Mouse (Mus musculus): ENCODE results near the gene Mrps15.

DNA sequence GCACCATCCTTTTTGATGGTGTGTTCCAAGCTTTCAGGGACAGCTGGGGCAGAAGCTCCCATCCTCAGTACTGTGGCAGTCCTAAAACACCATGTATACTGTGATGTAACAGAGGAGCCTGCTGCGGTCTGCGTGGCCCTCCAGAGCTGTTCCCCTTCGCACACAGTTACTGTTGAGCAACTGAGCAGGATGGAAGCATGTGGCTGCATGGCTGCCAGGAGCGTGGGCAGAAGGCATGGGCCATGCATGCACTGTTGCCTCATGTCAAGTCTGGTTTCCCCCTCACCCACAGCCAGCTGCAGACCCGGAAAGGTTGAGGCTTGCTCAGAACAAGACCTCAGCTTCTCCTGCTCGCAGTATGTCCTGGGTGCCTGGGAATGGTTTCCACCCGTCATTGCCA, 18.5 kb downstream of the Mrps15 start:
- TF ChIP-seq POLR2A (IDR thresholded peaks at IDR 0.05; ENCODE audit: borderline replicate concordance, extremely low read depth, low read depth, low read length) (no peak), CTCF (IDR thresholded peaks at IDR 0.05; ENCODE audit: insufficient read depth, low read length) (no peak)
